Mouse (Mus musculus) embryo, embryonic 10.5 days (tissue): Measurements from ENCODE around the gene Lin37.

ENCODE experiments used
- DNase-seq: peaks from one replicate; pipeline ENCODE4 v3.0.0-alpha.2; 2015; ENCODE audit warnings: low spot score

The Lin37 gene

GRCm38 (mm10) chr7:30559443-30559954 lies at the start of gene Lin37:
Gene Lin37, minus strand, starts transcription at chr7:30559838.
- peak; percentile 99 for DNase-seq

GRCm38 (mm10) chr7:30608476-30608875 lies 48.8 kb upstream of the Lin37 start:
- DNase-seq: no peak

GRCm38 (mm10) chr7:30607706-30608309 lies 48.2 kb upstream of the Lin37 start:
- peak; percentile 69 for DNase-seq

GRCm38 (mm10) chr7:30604944-30605343 lies 45.3 kb upstream of the Lin37 start:
- no peak for DNase-seq

- DNase-seq: no peak
These were observed 44.8 kb upstream of the Lin37 start for GRCm38 (mm10) chr7:30604424-30604823.

- DNase-seq: peak; percentile 27
These were observed 42.9 kb upstream of the Lin37 start for GRCm38 (mm10) chr7:30602583-30602982.

- no peak for DNase-seq
These were observed 41.0 kb upstream of the Lin37 start for GRCm38 (mm10) chr7:30600651-30601050.

- DNase-seq: peak; percentile 88
These were observed 40.3 kb upstream of the Lin37 start for GRCm38 (mm10) chr7:30599933-30600353.

GRCm38 (mm10) chr7:30598786-30599185 lies 39.1 kb upstream of the Lin37 start, which contains the start of gene Zbtb32:
Gene Zbtb32, minus strand, starts transcription at chr7:30598909.
- no peak for DNase-seq

GRCm38 (mm10) chr7:30596811-30597210 lies 37.2 kb upstream of the Lin37 start:
- DNase-seq: no peak

- DNase-seq: no peak
These were observed 36.5 kb upstream of the Lin37 start for GRCm38 (mm10) chr7:30596093-30596492.

GRCm38 (mm10) chr7:30594510-30595024 lies 34.9 kb upstream of the Lin37 start:
- DNase-seq: no peak

GRCm38 (mm10) chr7:30593579-30594509 lies 34.2 kb upstream of the Lin37 start:
- DNase-seq: no peak

- no peak for DNase-seq
These were observed 33.3 kb upstream of the Lin37 start for GRCm38 (mm10) chr7:30592772-30593423.

- no peak for DNase-seq
These were observed 31.9 kb upstream of the Lin37 start for GRCm38 (mm10) chr7:30591605-30591951.

GRCm38 (mm10) chr7:30590927-30591604 lies 31.4 kb upstream of the Lin37 start:
- DNase-seq: no peak

- DNase-seq: peak; percentile 94
These were observed 30.0 kb upstream of the Lin37 start for GRCm38 (mm10) chr7:30589435-30590301.

GRCm38 (mm10) chr7:30588676-30589434 lies 29.2 kb upstream of the Lin37 start, which contains the start of gene Kmt2b:
Gene Kmt2b, minus strand, starts transcription at chr7:30588726.
- peak; percentile 98 for DNase-seq

- peak; percentile 39 for DNase-seq
These were observed 28.4 kb upstream of the Lin37 start for GRCm38 (mm10) chr7:30587842-30588667.
